Mouse (Mus musculus) adrenal gland, adult 18-20 months (tissue): ENCODE measurements around the gene Olfr348. TPM values are rescaled to one million over a fixed set of nuclear protein-coding genes. Genes with fewer than 3 reads are reported as not detected.

Experiments used
- DNase-seq, 2 experiments: peaks; one replicate each; pipeline ENCODE4 v3.0.0; 2021 to 2022; ENCODE audit warnings: low spot score in 2 of 2
- long read RNA-seq, 2 experiments: library from polyadenylated mRNA; stranded (forward); transcript quantifications; one replicate each; pipeline ENCODE4 v2.0.0; 2021
- total RNA-seq, 2 experiments: library from RNA; stranded (reverse); gene quantifications; 1 replicate in 1 of 2; 2 replicates in 1 of 2; pipeline ENCODE4 v1.2.3; 2021

Gene Olfr348
- total RNA-seq, result not detected
- long read RNA-seq, experiment 1, result 0 reads
- long read RNA-seq, experiment 2, result 0 reads

DNA sequence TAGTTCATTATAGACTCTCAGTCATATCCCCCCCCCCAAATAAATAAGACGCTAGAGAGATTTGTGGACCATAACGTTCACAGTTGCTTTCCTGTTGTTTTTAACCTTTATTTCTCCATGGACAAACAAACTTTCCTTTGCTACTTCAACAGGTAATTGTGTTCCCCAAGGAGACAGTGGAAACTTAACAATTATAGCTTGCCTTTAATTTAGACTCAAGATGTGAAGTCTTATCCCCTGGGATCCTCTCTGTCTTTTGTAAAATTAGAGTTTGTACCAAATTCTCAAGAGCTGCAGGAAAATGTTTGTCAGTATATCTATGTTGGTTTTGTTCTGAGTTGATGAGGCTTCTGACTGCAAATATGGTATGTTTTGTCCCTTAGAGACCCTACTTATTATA, at the start of gene Olfr348:
Gene Olfr348 (plus strand): TSS at position 301 of the 400 bp plus-strand sequence.
- DNase-seq, result no peak

DNA sequence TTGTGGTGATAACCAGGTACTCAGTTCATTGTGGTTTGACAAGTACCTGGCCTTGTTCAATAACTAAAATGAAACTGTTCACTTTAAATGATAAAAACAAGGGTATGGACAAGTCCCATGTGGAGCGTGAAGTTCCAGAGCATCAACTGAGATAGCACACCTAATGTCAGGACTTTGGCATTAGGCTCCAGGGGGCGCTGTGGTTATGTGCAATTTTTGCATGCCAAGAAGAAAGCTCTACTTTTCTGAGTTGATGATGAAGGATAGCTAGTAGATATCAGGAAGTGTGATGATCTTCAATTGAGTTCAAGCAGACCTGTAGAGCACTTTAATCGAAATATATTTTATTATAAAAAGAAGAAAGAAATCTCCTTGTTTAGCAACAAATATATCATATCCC, 47.9 kb upstream of the Olfr348 start:
- no peak for DNase-seq

DNA sequence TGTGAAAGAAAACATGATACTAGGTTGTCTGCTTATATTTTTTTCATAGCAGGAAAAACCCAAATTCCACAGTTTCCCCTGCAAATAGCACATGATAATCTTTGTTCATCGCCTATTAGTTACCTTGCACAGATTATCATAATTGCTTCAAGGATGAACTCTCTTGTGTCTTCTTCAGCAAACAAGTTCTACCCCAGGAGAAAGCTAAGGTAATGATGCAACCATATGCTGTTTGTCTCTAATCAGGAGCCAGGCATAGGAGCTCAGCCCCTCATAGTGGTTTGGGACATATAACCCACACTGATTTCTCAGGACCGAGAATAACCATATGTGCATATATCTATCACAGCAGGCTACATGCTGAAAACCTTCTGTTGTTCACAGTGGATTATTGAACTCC, 6.2 kb downstream of the Olfr348 start, which contains the start of gene Olfr50:
Gene Olfr50 (plus strand): TSS at position 301 of the 400 bp plus-strand sequence.
- no peak for DNase-seq

DNA sequence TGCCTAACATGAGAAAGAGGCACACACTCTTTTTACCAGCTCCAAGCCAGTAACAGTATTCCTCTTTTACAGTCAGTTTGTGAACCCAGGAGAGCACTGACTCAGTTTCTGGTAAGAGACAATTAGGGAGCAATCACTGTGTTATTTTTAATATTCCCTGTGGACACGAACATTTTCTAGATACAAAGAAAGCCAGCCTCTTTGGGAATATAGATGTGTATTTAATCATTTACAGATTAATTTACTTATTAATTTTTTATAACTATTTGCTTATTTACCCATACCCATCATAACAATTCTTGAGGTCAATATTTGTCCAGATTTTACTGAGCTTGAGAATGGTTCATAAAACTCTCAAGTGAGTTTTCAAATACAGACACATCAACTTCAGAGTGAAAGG, 32.9 kb downstream of the Olfr348 start, which contains the start of gene Olfr3:
Gene Olfr3 (minus strand): TSS at position 101 of the 400 bp plus-strand sequence.
- no peak for DNase-seq

Other genes with a start within 250 kb of the Olfr348 start
- not detected for gene Olfr344, start 217.6 kb upstream of the Olfr348 start, total RNA-seq
- not detected for gene Olfr345, start 144.2 kb upstream of the Olfr348 start, total RNA-seq
- gene Olfr346, start 98.5 kb upstream of the Olfr348 start, total RNA-seq, result not detected
- gene Olfr347, start 52.4 kb upstream of the Olfr348 start, total RNA-seq, result not detected
- gene Olfr50, start 6.3 kb downstream of the Olfr348 start, total RNA-seq, result not detected
- not detected for gene Olfr3, start 32.8 kb downstream of the Olfr348 start, total RNA-seq
- gene Olfr350, start 62.0 kb downstream of the Olfr348 start, total RNA-seq, result not detected
- not detected for gene Olfr351, start 78.4 kb downstream of the Olfr348 start, total RNA-seq
- gene Olfr352, start 84.2 kb downstream of the Olfr348 start, total RNA-seq, result not detected
- not detected for gene Olfr353, start 108.7 kb downstream of the Olfr348 start, total RNA-seq
- not detected for gene Olfr354, start 121.4 kb downstream of the Olfr348 start, total RNA-seq
- gene Olfr355, start 144.6 kb downstream of the Olfr348 start, total RNA-seq, result not detected
- gene Olfr356, start 152.8 kb downstream of the Olfr348 start, total RNA-seq, result not detected
- gene Olfr357, start 209.6 kb downstream of the Olfr348 start, total RNA-seq, result not detected
- not detected for gene Olfr358, start 225.1 kb downstream of the Olfr348 start, total RNA-seq